Mouse (Mus musculus) mesoderm, embryonic 11.5 days (tissue): ENCODE measurements around the gene C530008M17Rik.

Source experiments
- DNase-seq: peaks from one replicate; pipeline ENCODE4 v3.0.0-alpha.2; 2012; ENCODE audit warnings: low read depth, low spot score

C530008M17Rik gene

DNA sequence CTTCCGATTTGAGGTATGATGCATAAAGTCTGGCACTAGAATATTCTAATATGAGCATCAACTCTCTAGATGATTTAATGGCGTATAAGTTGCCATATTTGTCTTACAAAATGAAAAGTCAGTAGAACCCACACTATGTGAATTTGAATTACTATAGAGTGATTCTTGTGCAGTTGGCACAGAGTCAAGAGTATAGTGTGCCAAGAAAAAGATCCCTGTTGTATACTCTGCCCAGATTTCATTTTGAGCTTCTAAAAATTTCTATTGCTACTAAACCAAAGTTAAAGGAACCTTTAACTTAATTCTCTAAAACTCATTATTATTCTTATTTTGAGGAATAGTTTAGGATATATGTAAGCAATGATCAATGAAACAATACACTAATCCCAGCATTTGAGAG is at the start of gene C530008M17Rik:
Gene C530008M17Rik (plus strand): TSS at position 301 of the 400 bp plus-strand sequence.
- DNase-seq = no peak

DNA sequence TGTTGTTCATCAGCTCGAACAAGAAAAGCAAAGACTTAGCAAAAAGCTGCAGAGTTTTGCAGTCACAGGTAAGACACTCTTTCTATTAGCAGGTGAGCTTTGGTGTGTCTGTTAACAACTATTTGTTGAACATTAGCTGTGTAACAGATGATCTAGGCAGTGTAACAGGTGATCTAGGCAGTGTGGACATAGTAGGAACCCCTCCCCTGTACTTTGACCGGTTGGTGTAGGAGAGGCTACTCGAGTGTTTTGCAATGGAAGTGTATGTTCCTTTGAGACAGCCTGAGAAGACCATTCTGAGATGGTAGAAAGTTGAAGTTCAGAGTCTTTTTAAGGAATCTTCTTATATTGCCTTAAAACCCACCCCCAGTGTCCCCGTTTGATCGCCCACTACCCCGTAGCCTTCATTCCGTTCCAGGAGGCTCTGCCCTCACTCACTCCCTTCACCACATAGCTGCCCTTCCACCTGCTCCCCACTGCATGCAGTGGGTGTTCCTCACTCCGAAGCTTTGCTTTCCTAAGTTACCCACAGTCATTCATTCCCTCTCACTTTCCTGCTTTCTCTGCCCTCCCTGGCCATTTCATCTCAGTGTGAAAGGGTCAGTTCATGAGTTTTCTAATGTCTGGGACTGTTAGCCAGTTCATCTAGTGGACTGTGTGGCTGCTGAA is 46.5 kb upstream of the C530008M17Rik start:
- DNase-seq = no peak

DNA sequence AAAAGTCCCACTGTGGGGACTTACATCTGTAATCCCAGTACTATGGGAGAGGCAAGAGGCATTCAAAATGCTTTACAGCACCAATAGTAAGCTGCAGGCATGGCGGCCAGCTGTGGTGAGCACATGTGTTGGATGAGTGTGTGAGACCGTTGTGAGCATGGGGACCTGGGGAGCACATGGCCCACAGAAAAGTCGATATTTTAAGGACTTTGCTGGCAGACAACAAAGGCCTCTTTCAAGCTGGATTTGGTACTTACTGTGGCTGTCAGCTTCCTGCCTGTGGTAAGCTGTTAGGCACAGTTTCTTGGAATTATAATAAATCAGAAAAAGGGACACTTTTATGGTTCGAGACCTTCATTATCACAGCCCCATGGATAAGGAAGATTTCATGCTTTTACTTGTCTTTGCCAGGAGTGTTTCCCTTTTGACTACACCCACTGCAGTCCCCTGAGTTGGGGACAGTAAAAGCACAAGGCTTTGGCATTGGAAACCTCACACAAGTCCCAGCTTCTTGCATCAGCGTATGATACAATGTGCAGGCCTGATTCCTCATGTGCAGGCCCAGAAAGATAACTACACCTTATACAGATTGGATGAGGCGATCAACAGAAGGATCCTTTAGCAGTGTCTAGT is 43.3 kb upstream of the C530008M17Rik start:
- DNase-seq = peak; percentile 54

DNA sequence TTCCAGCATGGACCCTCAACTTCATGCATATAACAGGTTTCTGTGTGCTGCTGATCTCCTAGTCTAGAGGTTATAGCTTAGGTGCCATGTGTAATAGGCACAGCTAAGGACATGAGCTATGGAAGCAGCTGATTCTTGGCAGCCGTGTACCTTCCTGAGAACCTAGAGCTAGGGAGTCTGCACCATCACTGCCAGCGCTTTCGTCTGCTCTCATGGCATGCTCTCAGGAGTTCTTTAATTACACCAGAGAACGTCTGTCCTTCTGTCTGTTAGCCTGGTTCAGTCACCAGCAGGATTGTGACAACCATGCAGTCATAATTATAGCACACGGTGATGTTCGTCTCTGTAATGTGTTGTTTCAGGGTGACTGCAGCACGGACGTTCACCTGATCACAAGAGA is 41.0 kb upstream of the C530008M17Rik start:
- no peak for DNase-seq

DNA sequence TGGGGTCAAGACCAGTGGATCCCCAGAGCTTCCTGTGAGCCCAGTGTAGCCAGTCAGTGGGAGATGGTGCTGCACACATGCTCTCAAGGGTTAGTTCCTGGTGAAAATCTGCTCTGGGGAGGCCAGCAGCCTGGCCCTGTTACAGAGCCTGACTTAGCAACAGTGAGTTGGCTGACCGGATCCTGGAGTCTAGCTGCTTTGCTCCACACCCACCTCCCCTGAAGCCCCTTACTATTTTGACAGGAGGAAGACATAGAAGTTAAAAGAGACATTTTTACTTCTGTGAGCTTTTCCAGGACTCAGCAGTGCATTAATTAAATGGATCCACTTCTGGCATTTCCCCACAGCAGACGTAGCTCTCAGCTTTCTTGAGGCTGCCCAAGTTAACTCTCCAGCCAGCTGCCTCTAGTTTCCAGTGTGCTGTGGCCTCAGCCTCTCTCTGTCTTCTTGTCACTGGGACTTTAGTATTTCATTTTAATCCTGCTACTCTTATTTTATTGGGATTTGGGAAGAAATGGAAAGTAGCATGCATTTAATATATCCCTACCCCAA is 40.0 kb upstream of the C530008M17Rik start:
- DNase-seq = no peak

DNA sequence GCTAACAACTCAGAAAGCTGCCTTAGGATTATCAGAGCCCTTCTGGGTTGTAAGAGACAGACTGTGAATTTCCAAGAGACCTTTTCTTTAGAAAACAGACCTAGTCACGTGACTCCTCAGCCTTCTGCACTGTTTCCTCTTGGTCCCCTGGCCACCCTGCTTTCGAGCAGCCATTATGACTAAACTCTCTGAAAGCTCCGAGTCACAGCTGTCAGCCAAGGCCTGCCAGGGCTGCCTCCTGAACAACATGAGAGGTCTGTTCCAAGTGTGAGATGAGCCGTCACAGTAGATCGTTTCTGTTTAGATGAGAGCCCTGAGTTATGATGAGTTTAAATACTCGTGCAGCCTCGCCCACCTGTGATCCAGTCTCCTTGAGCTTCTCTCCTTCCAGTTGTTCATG is 37.6 kb upstream of the C530008M17Rik start:
- DNase-seq = no peak

DNA sequence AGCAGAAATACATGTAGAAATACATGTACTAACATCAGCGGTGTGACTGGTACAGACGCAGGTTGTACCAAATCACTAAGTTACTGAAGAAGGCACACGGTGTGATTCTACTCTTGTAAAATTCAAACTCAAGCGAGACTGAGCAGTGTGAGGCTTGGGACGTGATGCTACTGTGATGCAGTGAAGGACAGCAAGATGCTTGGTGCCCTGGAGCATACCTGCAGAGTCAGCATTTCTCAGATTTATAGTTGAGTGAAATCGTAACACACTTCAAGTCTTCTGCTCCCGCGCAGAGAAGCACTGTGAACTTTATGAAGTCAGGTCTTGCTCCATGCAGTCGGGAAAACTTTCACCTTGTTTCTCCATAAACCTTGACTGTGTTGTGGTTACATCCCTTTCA is 32.6 kb upstream of the C530008M17Rik start:
- no peak for DNase-seq

DNA sequence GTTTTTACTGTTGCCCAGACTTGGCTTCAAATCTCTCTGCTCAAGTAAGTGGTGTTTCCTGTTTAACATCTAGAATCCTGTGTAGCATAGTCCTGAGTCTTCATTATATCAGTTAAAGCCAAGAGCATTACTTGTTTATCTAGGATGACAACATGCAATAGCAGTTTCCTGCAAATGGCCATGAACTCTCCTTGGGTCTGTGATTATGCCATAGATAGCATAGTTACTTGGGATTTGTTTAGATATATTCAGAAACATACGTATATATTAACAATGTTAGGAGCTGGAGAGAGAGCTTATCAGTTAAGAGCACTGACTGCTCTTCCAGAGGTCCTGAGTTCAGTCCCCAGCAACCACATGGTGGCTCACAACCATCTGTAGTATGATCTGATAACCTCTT is 28.5 kb upstream of the C530008M17Rik start:
- no peak for DNase-seq

DNA sequence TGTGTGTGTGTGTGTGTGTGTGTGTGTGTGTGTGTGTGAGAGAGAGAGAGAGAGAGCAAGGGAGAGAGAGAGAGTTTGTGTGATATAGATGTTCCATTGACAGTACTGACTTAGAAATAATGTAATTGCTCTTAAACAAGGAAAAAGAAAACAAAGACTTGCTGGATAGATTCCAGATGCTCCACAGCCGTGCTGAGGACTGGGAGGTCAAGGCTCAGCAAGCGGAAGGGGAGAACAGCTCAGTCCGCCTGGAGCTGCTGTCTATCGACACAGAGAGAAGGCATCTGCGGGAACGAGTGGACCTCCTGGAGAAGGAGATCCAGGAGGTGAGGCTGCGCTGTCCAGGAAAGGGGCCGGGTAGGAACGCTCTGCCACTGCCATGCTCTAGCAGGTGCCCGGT is 22.3 kb upstream of the C530008M17Rik start:
- no peak for DNase-seq

DNA sequence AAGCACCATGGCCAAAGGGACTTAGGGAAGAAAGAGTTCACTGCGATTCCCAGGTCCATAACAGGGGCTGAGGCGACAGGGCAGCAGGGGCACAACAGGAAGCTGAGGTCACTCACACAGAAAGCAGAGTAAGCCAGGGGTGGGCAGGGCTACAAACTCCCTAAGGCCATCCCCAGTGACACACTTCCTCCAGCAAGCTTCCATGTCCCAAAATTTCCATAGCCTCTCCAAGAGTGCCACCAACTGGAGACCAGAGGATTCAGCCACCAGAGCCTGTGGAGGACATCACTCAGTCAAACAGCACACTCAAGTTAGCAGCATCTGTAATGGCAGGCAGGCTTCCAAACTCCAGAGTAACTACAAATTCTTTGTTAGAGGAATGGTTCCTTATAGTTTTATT is 20.7 kb upstream of the C530008M17Rik start:
- DNase-seq = no peak

DNA sequence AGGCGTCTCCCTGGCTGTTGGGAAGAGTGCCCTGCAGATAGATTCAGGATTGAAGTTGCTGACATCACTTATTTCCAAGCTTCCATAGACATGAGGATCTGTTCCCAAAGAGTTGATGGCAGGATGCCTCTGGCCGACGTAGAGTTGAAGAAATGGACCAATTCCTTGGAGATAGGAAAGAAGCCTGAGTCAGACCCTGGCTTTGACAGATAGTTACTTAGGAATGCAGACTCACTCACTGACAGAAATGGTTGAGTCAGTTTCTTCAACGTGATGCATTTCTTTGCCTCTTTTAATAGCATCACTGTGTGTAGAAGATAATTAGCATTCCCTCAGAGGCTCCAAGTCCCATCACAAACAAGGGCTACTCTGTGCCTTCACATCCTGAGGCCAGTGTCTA is 14.2 kb upstream of the C530008M17Rik start:
- DNase-seq = no peak

DNA sequence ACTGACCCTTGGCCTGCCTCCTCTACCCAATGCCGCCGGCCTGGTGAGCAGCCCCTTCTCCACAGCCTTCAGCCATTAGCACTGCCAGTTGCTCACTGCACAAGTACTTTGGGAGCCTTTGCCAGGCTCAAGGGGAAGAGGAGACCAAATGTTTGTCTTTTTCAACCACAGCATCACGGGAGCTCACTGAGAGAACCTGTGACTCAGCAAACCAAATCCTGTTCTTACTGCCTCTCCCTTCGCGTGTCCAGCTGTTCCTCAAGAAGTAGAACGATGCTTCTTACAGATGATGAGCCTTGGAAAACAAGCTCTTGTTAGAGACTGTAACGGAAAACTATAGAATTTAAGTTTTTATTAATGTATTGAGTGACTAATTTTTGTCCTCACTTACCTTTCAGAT is 12.1 kb upstream of the C530008M17Rik start:
- no peak for DNase-seq

DNA sequence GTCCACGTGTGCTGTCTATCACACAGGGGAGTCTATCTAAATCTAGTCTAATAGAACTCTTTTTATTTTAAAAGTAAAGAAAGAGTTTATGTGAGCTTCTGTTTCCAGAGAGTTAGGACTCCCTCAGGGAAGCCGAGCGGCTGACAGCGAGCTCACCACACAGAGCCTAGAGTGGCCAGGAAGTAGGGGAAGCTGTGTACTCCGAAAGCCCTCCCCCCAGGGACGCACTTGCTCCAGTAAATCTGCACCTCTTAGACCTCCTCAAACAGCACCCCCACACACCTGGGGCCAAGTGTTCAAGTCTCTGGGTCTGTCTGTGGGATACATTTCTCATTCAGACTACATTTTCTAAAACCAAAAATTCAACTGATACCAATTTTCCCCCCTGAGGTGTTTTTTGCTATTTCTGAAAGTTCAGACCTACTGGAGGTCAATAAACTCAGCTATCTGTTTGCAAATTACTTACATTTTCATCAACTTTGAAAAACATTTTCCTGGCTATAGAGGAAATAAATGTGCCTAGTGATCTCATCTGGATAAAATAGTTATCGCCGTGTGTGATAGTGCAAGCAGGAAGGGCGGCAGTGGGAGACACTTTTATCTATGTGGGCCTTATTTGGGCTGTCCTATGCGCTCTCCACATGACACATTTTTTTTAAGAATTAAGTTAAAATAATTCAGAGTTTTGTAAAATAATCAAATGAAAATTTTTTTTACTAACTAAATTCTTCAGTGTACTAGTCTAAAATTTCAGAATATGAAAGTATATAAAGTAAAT is 11.0 kb upstream of the C530008M17Rik start:
- no peak for DNase-seq

DNA sequence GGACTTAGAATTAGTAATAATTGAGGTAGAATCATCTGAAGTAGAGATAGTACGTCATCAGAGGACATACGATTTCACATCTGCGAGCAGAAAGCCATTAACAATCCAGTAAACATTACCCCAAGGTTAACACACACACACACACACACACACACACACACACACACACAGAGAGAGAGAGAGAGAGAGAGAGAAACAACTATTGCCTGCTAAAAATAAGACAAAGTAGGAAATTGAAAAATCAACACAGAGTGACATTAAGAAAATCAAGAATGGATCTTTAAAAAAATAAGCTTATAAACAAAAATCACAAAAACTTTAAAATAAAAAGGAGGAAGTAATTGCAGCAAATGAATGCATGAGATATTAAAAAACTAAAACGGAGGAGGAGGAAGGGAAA is 6.4 kb upstream of the C530008M17Rik start:
- no peak for DNase-seq

DNA sequence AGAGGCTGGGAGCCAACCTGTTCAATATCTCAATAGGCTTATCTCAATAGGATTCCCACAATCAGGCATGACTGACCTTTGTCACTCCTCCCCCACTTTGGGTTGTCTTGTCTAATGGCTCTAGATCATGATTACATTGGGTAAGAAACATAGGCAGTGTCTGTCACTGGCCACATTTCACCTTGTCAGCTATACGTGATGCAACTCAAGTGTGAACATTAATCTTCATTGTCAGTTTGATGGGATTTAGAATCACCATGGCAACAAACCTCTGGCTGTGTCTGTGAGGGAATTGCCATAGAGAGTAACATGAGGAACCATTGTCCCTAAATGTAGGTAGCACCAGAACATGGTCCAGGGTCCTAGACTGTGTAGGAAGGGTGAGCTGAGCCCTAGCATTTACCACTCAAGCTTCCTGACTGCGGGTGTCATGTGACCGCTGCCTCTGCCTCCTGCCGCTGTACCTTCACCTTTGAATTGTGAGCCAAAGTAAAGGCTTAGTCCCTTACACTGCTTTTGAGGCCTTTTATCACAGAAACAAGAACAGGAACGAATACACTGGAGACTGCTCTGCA is 5.1 kb upstream of the C530008M17Rik start:
- no peak for DNase-seq

DNA sequence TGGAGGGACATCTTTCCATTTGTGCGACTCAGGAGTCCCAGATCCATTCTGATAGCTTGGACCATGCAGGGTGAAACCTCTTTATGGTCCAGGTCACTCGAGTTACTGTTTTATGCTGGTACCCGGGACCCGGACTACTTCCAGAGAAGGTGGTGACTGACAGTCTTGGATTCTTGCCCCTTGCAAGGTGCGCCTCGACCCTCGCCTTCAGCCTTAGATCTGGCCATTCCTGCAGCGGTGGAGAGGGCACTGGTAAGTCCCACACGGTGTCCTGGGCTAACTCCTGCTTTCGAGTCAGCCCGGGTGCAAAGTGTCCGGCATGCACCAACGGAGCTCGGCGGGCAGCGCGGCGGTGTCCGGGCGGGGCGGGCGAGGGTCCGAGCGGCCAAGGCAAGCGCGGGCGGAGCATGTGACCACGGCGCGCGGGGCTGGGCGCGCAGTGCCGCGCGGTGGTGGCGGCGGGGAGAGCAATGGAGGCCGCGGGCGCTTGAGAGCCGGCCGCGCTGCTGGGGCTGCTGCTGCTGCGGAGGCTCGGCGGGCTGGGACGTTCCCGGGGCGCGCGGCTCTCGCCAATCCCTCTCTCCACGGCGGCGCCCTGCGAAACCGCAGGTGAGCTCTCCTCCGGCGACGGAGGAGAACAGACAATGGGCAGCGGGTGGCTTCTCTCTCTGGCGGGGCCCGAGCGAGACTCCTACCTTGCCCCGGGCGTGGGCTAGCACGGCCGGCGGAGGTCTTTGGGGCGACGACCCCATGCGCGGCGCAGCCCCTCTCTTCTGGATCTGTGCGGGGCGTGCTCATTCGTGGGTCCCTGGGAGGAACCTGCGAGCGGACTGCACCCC is 1.2 kb downstream of the C530008M17Rik start:
- peak; percentile 76 for DNase-seq

DNA sequence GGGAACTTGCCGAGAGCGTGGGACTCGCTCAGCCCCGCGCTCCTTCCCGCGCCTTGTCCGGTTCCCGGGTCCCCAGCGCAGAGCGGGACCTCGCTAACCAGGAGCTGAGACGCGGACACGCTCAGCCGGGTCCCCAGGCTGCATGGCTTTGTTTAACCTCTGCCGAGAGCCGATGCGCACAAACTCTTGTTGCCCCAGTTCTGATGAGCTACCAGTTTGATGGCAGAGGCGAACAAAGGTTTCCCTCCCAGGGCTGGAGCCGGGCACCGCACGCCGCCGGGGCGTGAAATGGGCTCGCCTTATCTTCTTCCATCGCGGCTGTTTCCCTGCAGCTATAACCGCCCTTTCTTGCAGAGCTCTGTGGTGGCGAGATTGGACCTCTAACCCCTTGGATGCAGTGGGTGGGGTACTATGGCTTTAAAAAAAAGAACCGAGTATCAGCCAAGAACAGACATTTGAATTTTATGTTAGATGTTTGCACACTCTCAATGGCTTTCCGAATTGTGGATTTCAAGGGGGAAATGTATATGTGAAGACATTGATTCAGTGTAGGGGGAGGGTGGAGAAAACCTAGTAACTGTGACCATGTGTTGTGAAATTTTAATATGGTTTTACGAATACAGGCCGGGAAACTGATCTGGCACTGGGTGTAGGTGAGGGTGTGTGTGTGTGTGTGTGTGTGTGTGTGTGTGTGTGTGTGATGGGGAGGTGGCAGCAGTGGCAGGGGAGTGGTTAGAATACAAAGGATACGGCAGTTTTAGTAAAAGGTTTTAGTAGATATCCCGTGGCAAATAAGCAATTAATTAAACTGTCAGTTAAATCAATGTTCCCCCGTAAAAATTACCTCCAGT is 2.0 kb downstream of the C530008M17Rik start:
- DNase-seq = peak; percentile 66

DNA sequence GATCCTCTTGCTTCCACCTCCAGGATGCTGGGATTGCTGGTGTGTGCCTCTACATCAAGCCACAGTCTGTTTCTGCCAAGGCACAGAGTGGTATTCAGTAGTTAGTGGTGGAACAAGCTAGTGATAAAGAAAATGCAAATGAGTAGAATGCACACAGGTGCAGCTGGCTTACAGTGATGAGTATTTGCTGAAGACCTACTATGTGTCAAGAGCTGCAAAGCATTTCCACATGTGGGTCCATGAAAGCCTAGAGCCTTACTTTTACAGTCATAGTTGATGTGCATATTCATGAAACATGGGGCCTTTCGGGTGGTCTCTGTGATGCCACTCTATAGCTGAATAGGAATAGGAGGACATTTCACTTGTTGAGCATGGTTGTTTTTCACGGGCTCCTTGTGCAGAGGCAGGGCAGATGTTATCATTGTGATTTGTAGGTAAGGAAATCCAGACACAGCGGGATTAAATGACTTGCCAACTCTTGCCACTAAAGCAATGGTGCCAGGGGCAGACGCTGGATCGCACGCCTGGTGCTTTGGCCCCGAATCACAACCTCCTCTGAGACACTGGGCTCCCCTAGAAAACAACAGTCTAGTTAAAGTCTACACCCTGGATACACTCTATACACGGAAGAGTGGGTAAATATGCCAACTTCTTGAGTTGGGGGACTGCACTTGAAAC is 3.8 kb downstream of the C530008M17Rik start:
- DNase-seq = no peak

DNA sequence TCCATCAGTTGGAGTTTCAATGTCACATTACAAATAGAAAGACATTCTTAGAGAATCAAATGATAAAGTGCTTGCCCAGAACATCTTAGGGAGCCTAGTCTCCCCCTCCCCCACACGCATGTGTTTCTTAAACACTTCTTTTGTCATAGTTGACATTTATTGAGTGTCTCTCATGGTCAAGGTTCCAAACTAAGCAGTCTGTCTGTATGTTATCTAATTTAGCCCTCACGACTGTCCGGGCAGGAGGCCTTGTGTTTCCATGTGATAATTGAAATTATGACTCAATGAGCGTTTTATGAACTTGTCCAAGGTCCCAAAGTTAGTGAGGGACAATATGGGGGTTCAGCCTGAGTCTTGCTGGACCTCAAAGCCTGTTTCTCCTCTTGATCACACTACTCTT is 5.0 kb downstream of the C530008M17Rik start:
- DNase-seq = no peak

DNA sequence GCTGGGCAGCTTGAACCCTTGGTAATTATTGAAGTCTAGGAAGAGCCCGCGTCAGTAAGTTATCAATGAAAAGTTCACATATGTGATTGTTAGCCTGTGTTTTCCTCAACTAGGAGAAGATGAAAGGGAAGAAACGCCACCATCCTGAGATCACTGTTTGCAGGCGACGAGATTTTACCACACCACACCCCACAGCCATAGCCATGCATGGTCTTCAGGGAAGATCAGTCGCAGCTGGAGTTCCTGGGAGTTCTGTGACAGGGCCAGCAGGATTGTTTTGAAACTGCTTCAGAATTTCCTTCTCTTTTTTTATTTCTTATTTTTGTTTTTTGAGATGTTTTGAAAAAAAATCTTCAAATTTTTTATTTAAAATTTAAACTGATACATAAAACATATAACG is 8.6 kb downstream of the C530008M17Rik start:
- DNase-seq = no peak
